Mouse (Mus musculus) thymus, postnatal 10 days (tissue): Measurements from ENCODE around the gene 1700007K13Rik.
"Not testable (repeated sequence)": the region's sequence is repeated elsewhere in the genome, so short reads cannot be mapped to it uniquely, and the experiment has no call there.

Experiments
- DNase-seq, 2 experiments: peaks; one replicate each; pipeline ENCODE4 v3.0.0; 2021; ENCODE audit warnings: low spot score in 2 of 2

The 1700007K13Rik gene

DNA sequence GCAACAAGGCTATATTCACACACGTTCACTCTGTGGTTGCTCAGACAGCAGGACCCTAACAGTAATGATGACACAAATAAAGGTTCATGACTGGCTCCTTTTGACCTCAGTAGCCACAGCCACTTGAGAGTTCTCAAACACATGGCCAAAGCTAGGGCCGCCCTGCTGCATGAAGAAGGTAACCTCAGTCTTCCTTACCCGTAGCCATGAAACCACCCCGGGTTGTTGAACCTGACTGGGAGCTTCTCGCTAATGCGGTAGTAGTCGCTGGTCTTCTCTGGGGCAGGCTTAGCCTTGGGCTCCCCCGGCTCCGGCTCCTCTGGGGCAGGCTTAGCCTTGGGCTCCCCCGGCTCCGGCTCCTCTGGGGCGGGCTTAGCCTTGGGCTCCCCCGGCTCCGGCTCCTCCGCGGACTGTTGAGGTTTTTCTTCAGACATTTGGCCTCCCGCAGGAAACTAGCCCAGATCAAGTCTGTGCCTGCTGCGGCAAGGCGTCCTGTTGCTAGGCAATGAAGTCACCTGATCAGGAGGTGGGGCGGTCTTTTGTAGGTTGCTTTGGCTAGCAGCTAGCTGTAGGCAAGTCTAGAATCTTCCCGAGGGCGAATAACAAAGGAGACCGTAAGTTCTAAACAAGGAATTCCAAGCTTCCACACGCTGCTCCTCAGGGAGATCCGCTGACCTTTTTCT, at the start of gene 1700007K13Rik:
1700007K13Rik (minus strand) TSS at position 497 of the 683 bp plus-strand sequence.
- peak; percentile 31 to 39 for DNase-seq

DNA sequence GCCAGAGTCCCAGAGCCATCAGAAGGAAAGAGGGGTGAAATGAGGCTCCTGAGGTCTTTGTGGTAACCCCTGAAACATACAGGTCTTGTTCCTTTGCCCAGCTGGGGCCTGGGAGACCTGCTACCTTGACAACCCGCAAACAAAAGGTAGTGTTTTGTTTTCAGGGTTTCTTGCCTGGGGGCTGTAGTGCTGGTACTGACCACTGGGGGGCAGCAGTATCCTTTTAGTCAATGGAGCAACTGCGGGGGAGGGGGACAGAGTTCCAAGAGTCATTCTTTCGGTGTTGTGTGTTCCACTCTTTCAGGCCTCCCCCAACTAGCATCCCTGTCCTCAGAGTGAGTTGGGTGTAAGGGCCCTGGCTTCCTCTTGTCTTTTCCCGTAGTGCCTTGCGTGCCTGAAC, 48.4 kb upstream of the 1700007K13Rik start:
- peak; percentile 69 to 89 for DNase-seq

DNA sequence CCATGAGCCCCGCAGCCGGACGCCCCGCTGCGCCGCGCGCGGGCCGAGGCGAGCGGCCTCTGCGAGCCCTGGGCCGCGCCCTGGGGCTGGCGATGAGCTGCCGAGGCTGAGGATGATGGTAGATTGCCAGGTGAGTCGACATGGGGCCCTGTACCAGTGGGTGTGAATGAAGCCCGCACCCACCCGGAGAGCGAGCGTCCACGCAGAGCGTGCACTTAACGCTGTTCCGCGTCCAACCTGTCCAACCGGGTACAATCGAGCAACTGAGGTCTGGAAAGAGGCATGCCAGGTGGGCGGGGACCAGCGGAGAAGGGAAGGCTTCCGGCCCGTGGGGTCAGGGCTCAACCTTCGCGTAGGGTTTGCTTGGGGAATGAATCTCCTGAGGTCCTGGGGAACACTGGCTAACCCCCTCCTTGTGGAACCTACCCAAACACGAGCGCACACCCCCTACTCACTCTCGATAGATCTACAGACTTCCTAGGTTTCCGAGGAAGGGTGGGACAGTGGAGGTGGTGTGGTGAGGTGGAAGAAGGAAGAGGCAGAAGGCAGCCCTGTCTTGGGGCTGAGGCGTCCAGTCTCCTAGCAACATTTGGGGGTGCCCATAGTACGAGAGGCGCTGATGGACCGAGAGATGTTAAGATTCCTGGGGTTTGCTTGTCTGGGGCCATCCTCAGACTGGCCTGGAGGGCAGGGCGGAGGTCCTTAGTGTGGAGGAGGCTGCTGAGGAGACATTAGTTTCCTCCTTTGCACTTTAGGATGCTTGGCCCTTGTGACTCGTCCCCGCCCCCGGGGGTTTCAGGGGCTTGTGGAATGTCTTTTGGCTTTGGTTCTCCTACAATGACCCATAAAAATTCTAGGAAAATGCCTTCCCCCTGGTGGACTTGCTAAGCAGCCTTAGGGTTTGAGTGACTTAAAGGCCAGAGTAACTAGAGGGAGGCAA, 47.6 kb upstream of the 1700007K13Rik start:
- peak; percentile 22 to 23 for DNase-seq

DNA sequence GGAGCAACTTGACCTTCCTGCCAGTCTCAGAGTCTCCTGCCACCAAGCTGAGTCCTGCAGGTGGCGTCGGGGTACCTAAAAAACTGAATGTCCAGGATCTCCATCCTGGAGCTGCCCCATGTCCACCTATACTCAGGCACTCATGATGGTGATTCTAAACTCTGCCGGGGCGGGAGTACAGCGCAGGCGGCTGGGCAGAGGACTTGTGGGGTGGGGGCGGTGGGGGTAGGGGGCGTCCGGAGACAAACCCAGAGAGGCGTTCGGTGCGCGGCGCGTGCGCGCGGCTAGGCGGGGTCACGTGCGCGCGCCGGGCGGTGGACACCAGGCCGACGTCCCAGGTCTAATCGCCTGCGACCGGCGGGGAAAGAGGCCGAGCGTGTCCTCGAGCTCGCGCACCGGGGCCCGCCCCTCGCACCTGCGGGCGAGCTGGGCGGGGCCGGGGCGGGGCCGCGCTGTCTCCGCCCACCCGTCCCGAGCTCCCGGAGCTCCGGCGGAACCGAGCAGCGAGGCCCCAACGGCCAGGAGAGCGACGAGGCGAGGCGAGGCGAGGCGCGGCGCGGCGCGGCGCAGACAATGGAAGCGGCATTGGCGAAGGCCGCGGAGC, 46.8 kb upstream of the 1700007K13Rik start, which contains the start of gene Ralgds:
Ralgds (plus strand) TSS at position 328 of the 604 bp plus-strand sequence.
- peak in 1 of 2 experiments; percentile 53 for DNase-seq

DNA sequence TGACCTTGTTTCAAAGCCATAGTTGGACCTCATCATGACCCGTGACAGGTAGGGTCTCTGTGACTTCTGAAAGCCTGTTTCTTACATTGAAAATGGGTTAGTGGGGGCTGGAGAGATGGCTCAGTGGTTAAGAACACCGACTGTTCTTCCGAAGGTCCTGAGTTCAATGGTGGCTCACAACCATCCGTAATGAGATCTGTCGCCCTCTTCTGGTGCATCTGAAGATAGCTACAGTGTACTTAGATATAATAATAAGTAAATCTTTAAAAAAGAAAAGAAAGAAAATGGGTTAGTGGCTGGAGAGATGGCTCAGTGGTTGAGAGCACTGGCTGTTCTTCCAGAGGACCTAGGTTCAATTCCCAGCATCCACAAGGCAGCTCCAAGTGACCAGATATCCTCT, 45.5 kb upstream of the 1700007K13Rik start:
- DNase-seq = not testable (repeated sequence)

DNA sequence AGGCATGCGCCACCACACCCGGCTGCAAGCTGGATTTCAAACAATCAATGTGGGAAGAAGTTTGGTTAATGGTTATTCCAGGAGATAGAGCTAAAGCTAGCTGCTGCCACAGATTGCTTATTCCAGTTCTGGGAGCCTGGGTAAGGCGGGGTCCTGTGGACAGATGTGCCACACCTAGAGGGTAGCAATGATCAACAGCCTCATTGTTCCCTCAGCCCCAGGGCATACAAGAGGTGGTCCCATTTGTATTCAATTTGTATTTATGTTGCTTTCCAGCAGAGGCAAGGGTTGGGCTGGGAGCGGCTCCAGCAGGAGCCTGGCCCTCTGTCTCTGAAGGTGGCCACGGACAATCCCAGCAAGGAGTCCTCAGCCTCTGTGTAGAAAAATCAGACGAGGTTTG, 40.2 kb upstream of the 1700007K13Rik start:
- no peak for DNase-seq

DNA sequence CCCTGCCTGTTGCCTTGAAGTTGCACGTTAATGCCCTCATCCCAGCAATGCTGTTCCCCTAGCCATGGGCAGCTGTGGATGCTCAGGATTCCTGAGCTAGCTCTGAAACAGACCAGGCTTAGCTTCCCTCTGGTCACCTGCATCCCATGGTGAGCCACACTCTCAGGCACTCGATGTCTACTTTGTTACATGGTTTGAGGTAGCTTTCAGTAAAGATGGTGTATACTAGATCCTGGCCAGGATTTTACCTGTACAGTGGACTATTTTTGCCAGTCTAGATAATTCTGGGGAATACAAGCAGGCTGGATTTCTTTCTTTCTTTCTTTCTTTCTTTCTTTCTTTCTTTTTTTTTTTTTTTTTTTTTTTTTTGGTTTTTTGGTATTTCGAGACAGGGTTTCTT, 39.7 kb upstream of the 1700007K13Rik start, which contains the start of gene Gm10134:
Gm10134 (plus strand) TSS at position 301 of the 400 bp plus-strand sequence.
- no peak for DNase-seq

DNA sequence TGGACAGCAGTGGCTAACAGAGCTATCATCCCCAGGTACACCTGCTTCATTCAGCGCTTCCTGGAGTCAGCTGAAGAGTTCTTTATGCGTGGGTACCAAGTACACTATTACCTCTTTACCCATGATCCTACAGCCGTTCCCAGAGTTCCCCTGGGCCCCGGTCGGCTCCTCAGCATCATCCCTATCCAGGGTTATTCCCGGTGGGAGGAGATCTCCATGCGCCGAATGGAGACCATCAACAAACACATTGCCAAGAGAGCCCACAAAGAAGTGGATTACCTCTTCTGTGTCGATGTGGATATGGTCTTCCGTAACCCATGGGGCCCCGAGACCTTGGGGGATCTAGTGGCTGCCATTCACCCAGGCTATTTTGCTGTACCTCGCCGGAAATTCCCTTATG, 38.5 kb upstream of the 1700007K13Rik start:
- no peak for DNase-seq

DNA sequence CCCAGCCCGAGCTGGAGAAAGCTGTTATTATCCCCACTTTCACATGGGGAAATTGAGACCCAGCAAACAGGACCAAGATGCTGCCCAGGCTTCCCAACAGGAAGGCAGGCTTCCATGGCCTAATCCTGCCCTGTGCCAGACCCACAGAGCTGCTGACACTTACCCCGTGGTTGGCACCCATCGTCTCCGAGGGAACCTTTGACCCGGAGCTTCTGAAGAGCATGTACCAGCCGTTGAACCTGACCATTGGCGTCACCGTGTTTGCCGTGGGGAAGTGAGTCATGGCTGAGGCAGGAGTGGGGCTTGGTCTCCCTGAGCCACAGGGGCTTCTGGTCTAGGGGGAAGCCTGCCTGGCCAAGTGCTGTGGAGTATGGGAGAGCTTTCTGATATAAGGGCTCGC, 36.9 kb upstream of the 1700007K13Rik start:
- no peak for DNase-seq

DNA sequence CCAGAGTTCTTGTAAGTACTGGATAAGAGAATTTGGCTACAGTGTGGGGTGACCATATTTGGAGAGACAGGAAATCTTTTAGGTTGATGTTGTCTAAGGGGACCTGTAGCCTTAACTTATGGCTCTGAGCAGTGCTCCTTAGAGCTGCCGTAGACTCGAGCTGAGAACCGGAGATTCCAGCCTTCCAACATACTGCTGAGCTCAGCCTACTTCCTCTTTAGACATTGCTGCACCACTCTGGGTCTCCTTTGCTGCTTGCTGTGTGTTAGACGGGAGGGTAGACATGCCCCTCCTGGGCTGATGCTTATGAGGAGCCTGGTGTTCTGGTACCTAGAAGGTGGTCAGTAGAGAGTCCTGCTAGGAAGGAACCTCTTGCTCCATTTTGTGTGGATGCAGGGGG, 32.3 kb upstream of the 1700007K13Rik start:
- DNase-seq = no peak

DNA sequence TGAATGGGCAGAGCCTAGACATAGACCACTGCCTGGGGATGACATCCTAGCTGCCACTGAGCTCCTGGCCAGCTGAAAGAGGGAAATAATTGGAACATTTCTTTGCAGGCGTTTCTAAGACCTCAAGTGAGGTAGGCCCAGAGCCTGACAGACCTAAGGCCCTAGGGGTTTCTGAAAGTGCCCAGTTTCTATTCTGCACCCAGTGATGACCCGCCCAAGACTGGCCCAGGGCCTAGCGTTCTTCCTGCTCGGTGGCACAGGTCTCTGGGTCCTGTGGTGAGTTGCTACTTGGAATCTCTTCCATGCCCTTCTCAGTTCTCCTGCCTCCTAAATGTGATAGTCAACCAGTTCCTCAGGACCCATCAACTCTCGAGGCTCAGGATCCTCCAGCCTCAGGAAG, 31.4 kb upstream of the 1700007K13Rik start:
- no peak for DNase-seq

DNA sequence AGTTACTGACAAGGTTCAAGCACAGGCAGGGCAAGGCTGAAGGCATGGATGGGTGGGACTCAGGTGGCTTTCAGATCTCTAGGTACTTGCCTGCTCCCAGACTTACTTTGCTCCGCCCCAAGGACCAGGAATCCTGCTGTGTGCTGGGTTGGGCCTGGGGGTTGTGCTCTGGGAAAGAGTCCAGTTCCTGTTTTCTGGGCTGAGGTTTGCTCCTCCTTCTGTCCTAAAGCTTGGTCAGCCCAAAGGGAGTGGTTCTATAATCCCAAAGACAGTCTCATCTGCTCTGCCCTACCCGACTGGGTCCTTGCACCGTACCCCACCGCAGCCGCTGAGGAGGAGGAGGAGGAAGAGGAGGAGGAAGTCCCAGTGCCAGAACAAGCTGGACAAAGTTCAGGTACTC, 30.5 kb upstream of the 1700007K13Rik start, which contains the start of gene Gbgt1:
Gbgt1 (plus strand) TSS at position 221 of the 400 bp plus-strand sequence.
- DNase-seq = no peak

DNA sequence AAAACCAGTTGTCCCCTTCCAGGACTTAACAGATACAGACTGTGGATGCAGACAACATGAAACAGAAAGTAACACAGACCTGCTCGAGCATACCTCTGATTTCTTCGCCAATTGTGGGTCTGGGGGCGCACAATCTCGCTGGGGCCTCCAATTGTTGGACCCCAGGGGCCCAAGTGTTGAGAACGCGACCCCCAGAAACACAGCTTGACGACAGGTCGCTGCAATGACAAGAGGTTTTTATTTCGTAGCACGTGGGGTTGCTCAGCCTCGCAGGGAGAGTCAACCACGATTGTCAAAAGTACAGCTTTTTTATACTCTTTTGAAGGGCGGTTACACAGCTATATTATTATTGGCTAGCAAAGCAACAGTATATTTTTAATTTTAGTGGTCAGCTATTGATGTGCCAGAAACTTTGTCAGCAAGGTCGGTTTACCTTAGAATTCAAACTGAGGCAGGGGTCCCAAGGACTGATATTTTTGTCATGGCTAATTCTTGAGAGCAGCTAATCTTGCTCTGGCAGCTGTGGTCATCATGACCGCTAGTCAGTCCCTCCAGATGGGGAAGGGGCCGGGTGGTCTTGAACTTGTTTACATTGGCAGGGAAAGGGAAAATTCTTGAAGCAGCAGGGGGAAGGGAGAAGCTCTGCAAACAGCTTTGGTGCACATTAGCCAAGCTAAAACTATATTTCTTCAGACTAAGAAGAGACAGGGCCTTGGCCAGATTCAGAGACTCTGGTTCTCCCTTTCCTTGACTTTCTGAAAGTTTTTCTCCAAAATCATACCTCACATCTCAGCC, 29.9 kb upstream of the 1700007K13Rik start:
- no peak for DNase-seq

DNA sequence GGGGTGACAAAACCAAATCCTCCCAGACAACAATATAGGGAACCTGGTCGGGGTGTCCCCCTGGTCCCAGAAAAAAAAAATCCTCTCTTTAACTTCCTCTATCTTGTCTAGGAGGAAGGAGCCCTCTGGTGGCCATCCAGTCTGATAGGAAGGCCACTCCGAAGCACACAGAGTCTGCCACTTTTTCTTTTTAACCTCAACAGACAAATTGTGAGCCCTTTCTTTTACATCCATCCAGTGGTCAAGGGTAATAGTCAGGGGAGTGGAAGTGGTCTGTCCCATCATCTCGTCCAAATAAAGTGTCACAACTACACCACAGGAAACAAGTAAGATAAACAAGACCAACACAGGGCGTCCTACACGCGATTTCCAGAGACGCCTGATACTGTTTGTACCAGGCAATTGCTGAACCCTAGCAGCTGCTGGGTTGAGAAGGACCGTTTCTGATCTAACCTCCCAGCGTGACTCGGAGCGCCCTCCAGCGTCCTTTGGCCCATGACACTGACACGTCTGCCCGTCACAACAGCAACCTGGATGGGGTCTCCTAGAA, 29.1 kb upstream of the 1700007K13Rik start:
- DNase-seq = no peak

DNA sequence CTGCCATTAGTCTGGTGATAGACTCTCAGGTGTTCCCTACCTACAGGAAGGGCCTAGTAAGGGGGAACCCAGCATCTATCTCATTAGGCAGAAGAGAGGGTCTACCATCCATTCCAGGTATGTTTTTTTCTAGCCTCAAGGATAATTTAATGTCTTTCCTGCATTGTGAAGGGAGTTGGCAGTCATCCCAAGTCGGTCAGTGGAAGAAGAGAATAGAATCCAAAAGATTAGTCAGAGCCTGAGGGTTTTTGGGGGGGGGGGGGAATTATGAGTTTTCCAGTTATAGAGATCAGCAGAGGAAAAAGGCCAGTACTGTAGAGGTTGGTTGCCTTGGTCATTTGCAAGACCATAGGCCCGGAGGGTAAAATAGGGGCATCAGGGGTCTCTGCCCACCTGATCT, 28.4 kb upstream of the 1700007K13Rik start:
- no peak for DNase-seq

DNA sequence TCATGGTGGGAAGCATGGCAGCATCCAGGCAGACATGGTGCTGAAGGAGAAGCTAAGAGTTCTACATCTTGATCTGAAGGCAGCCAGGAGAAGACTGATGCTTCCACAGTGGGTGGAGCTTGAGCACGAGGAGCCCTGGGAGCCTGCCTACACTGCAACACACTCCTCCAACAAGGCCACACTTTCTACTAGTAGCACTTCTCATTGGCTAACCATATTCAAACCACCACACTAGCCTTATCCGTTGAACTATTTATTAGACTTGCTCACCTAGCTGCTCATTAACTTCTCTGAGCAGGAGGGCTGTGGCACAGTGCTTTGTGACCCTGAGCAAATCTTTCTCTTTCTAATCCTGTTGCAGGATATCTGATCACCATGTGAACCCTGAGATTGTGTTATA, 17.7 kb upstream of the 1700007K13Rik start:
- DNase-seq = no peak

DNA sequence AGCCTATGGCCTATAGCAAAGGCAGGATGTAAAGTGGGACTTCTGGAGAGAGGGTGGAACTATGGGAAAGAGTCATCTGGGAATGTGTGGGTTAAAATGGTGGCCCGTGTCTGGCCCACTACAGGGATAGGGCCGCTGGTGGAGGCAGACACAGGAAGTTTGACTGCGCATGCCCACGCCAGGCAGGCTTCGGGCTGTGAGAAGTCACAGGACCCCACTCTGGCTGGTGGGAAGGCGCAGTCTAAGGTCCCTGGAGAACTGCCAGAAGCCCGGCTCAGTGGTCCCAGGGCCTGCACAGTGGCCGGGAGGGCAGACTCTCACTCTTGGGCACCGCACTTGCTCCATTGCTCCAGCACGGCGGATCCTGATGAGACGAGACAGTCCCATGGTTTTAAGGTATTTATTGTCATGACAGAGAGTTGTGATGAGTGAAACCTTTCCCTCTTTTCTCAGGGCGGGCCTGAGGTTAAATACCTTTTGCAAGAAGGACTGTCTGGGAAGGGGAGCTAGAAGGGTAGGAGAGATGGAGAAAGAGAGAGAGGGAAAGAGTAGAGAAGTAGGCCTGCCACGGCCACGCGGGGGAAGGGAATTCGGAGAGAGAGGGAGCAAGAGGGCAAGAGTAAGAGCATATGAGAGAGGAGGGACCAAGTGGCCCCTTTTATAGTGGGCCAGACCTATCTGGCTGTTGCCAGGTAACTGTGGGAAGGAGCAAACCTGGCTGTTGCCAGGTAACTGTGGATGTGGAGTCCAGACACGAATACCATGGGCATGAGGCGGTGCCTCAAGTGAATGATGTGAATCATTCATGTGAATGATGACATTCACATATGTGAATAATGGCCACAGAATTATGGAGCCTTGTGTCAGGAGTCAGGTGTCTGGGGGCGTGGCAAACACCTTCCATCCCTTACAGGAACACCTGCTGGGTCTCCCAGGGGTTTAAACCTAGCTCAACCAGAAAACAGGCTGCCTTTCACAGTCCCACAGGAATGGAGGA, 13.4 kb upstream of the 1700007K13Rik start:
- no peak for DNase-seq

DNA sequence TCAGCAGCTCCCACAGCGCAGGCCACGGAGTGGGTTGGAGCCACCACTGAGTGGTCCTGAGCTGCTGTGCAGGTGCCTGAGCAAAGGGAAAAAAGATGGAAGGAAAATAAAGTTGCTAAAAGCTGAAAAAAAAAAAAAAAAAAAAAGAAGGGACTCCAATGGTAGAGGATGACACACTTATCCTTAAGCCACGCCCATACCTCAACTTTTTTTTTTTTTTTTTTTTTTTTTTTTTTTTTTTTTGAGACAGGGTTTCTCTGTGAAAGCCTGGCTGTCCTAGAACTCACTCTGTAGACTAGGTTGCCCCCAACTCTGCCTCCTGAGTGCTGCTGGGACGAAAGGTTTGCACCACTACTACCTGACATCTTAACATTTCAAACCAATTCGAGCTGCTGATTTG, 11.9 kb upstream of the 1700007K13Rik start:
- not testable (repeated sequence) for DNase-seq

DNA sequence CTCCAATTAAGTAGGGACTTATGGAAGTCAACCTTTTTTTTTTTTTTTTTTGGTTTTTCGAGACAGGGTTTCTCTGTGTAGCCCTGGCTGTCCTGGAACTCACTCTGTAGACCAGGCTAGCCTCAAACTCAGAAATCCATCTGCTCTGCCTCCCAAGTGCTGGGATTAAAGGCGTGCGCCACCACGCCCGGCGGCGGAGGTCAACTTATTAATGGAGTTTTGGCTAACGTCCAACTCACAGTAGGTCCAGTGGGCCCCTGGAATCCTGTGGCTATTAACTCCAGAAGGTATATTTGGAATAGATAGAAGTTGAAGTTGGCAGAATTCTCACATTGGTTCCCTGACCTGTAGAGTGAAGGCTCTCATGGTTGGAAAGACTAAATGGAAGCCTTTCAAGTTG, 5.9 kb upstream of the 1700007K13Rik start:
- not testable (repeated sequence) for DNase-seq

DNA sequence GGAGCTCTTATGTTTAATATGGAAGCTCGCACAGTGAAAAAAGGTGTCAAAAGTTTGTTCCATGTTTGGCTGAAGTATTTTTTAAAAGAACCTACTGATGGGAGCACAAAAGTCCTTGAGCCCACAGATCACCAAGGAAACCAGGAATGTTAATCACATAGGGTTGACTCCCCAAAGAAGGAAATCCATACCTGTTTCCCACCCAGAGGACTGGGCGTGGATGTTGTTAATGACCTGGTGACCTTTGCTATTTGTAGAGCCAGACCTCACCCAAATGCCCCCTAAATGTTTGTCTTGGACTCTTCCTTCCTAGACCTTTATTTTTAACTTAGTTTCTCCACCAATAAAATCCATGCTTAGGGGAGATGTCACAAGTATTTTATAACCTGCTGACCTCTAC, 4.5 kb upstream of the 1700007K13Rik start:
- DNase-seq = no peak
